Mouse (Mus musculus) heart, adult 9 months (tissue): ENCODE results near the gene Hoxa7.
A peak's percentile ranks its signal among the peaks of the same experiment; 100 is the strongest.

Experiments
- DNase-seq, 2 experiments: peaks; one replicate each; pipeline ENCODE4 v3.0.0; 2022; ENCODE audit warnings: low spot score in 2 of 2

Hoxa7 gene

DNA sequence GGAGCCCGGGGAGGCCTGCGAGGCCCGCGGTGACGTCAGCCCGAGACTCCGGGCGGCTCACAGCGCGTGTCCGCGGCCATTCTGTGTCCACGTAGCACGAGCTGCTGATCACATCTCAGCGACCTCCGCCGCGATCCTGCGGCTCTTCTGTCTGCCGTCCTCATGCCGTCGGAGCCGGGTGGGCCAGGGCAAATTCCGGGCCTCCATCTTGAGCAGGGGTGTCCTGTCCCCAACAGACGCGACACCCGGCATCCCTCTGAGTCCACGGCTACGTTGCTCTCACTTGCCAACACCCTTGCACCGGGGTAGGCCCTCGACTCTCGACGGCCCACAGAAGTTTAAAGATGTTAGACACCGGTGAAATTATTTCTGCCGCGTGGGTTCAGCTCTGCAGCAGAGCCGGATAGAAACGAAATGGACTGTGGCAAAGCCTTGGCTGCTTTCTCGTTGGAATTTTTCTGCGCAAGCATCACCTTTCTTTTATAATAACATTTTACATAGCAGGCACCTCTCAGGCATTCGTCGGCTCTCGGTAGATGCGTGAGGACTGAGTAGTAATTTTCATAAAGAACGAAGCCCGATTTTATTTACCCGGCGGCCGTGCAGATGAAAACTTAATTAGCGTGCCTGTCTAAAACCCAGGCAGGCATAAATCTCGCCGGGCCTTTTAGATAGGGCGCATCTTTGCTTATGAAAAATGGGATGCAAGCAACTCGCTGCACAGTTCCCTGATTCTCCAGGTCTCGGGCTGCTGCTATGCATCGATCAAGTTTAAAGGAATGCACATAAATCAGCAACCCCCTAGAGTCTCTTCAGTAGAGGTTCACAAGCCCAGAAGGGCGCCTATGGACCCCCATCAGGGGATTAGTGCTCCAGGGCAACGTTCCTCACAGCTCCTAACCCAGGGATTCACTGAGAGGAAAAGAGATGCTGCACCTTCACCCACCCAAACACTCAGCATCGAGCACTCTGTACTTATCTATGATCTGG, 32.2 kb upstream of the Hoxa7 start:
- DNase-seq, result no peak

DNA sequence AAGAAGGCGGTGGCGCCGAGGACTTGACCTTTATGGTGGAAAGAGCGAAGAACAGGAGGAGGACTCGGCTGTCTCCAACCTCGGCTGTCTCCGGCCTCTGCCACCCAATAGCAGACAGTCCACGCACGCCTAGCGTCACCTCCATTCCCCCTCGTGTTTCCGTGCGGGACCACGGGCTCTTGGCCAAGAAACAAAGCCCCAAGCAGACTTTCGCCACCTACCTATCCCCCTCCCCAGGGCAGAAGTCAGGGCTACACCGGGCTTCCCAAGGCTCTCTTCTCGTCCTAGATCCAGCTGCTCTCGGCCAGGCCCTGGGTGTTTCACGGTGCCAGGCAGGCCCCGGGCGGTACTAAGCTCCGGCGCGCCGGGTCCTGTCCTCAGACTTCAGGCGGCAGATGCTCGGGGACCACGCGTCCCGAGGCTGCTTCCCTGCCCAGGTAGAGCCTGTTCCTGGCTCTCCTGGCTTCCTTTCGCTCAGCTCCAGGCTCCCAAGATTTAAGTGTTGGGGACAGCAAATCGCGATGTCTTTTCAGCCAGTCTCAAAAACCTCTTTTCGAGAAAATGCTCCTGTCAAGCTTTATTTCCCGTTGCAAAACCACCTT, 31.2 kb upstream of the Hoxa7 start:
- no peak for DNase-seq

DNA sequence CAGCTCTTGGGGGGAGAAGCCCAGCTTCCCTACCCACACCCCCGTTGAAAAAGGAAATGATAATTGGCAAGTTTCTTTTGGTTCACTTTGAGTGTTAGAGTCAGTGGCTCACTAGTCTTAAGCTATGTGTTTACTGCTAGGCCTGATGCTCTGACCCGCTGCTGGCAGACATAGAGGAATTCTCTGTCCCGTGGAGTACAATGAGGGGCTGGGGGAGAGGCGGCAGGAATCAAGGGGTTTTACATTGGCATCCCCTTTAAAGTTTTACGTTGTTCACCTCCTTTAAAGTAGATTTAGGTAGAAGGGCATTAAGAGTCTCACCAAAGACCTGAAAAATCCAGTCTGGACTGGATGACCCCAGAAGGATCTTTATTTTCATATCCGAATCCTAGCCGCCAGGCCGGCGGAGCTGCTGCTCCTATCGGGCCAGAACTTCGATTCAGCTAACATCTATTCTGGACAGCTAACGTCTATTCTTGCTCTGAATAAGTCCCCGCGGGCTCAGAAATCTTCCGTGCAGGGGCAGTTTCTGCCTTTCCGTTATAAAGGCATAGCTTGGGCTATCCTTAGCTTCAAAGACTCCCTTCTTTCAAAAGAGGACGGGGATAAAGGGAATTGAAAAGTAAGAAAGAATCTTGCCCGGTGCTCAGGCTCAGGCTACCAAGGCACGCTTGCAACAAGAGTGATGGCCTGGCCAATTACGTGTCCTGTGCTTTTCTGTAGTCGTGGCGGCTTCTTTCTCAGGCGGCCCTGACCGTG, 30.5 kb upstream of the Hoxa7 start:
- DNase-seq, result no peak

DNA sequence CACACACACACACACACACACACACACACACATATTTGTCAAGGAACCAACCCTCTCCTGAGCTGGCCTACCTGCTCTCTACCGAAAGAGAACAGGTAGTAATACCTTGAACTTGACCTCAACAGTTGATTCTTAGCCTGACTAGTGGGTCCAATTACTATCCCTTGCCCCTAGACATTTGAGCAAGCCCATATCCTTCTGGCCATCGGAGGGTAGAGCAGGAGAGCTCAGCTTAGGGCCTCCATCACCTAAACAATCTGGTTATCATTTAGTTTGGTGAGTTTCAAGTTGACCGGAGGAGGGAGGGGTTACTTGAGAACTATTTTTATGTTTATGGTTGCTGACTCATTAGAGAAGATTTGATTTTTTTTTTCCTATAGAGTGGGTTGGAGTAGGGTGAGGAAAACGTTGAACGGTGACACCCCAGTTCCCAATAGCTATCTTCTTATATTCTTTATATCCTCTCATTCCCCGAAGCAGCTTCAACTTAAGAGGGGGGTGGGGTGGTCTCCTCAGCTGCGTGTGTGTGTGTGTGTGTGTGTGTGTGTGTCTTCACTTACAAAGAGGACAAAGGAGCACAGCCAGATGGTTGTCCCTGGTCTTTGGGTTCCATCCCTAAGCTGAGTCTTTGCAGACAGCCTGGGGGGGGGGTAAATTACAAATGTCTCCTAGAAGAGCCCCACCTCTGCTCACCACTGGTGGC, 29.7 kb upstream of the Hoxa7 start:
- no peak for DNase-seq

DNA sequence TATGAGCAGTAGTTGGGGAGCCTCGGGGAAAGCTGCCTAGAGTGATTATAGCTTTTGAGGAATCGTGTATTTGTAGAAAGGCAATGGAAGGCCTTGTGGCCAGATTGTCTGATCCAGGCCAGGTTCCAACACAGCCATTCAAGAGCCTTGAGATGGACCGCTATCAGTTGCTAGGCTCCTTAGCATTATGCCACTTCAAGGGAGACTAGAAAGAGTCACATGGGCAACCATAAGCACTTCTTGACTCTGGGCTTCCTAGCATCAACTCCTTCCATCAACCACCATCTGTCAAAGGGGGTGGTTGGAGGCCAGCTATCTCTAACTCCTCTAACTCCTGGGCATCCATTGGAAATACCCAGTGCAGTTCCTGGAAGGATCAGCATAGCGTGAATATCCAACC, 28.2 kb upstream of the Hoxa7 start:
- DNase-seq, result no peak

DNA sequence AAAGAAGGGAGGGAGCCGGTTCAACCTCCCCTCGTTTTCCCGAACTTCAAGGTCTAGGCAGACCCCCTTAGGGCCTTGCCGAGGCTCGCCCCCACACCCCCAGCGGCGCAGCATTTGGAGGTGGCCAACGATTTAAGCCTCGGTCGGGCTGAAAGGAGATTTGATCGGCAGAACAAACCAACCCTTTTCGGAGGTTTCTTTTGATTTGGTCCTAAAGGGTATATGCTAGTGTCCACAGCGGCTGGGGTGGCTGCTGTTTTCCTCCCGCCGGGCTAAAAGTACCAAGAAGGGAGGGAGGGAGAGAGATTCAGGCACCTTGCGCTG, 27.7 kb upstream of the Hoxa7 start:
- no peak for DNase-seq

DNA sequence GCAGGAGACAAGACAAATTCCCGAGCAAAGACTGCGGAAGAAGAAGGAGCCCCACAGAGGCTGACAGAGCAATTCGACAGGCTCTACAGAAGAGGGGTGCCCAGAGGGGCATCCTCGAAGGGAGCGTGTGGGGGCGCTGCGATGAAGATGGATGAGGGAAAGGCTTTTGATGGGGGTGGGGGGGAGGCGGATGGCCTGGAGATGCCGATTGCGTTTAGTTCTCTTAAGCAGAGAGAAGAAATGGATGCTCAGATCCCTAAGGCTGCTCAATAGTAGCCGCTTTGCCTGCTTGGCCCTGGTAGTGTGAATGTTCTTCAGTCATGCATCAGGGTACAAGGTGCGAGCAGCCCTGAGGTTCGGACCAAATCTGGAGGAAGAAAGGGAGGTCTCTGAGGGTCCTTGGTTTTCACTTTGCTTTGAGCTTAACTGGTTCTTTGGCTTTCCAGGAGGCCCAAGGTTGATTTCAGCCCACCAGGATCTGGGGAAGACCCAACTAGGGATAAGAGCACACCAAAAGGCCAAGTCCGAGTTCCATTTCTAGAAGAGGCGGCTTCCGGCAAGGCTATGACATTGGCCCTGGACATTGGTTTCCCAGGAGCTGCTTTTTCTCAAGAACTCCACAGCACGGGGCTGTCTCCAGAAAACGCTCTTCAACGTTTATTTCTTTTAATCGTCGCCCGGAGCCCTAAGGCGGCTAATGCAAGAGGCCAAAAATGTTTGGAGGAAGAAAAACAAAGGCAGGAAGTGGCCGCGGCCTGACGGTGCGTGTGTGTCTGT, 27.2 kb upstream of the Hoxa7 start:
- no peak for DNase-seq

DNA sequence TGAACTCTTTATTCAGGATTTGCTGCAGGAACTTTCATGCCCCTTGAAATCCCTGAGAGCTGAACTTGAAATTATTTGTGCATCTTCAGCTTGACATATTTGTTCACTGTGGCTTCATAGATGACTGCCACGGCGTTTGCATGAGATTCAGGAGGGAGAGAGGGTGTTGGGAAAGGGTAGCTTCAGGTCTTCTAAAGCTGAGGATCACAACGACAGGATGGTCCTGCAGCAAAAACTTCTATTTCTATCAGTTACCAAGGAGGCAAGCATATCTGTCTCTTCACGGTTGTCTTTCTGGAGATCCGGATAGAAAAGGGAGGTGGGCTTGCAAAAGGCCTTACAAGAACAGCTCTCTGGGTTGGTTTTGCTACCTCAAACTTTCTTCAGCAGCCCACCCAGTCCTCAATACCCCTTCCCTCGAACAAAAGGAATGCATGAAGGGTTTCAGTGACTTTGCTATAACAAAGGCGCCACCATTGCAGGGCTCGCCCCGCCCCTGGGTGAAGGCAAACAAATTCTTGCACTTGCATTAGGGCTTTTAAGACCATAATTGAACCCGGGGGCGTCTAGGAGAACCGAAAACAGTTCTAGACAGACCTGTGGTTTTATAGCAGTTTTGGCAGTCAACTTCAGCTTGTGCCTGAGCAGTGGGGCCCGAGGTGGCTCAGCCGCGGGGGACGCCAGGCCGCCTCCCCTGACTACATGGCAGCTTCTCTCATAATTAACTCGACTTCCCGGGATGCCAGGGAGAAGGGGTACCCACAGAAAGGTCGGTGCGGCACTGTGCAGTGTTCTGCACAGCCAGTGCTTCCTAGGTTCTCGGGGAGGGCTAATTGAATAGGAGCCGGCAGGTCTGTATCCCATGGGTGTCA, 26.3 kb upstream of the Hoxa7 start:
- no peak for DNase-seq

DNA sequence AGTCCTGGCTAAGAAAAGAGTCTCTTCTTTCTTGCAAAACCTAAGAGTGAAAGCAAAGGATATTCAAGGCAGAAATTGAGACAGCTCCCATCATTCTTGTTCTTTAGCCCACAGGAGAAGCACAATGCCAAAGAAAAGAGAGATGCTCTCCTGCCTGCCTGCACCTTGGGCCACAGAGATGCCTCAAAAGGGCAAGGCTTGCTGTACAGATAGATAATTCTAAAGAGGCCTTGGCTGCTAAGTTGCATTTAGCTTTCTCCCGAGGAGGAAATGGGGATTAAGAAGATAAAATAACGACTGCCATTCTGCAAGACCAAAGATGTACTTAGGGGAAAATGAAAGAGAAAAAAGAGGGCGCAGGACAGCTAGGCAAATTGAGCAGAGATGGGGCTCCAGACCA, 25.3 kb upstream of the Hoxa7 start:
- no peak for DNase-seq

DNA sequence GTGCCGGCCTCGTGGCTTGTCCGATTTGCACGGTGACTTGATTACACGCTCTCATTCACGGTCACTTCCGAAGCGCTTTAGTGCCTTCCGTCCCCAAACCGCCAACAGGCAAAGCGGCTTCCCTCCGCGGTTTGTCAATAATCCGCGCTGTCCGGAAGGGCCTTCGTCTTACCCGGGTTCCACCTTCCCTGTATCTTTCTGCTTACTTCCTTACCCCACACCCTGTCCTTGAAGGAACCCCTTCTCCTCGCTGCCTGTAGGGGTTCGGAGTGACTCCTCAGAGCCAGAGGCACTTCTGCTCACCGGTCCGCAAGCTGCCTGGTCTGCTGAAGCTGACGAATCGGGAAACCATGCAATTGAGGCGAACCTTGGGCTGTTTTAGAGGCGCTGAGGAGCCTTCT, 24.7 kb upstream of the Hoxa7 start:
- DNase-seq, result no peak

DNA sequence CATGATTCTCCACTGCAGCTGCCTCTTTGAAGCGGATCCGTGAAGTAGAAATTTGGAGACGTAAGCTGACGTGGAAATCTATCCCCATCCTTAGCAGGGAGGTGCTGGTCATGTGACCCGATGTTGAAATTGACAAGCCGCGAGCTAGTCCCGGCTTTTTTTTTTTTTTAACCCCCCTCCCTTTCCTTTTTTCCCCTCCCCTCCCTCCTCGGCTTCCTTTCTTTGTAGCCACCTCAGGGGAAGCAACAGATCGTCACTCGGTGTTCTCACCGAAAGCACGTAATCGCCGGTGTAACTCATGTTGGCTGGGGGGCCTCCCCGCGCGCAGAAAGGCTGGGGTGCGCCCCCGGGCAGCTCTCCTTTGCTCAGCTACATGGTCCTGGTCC, 24.1 kb upstream of the Hoxa7 start, which contains the start of gene Hoxa11:
TSS of gene Hoxa11 (minus strand) at position 54 of the 386 bp plus-strand sequence.
- DNase-seq, result no peak

DNA sequence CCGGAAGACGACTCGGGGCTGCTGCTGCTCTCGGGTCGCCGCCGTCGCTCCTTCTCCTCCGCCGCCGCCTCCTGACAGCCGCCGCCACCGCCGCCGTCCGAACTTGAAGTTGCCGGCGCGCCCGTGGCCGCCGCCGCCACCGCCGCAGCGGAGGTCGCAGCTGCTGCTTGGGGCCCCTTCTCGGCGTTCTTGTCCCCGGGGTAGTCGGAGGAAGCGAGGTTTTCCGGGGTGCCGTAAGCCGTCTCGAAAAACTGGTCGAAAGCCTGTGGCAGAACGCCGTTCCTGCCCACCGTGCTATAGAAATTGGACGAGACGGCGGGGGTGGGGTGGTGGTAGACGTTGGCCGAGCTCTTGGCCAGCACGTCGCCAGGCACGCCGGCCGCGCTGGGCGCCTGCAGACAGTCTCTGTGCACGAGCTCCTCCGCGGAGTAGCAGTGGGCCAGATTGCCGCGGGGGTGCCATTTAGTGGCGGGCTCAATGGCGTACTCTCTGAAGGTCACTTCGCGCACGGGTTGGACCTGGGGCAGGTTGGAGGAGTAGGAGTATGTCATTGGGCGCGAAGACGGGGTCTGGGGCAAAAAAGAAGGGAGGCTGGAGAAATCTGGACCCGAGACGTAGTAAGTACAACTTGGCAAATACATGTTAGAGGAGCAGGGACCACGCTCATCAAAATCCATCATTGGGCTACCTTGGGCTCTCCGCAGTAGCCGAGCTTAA, 23.5 kb upstream of the Hoxa7 start:
- DNase-seq, result no peak

DNA sequence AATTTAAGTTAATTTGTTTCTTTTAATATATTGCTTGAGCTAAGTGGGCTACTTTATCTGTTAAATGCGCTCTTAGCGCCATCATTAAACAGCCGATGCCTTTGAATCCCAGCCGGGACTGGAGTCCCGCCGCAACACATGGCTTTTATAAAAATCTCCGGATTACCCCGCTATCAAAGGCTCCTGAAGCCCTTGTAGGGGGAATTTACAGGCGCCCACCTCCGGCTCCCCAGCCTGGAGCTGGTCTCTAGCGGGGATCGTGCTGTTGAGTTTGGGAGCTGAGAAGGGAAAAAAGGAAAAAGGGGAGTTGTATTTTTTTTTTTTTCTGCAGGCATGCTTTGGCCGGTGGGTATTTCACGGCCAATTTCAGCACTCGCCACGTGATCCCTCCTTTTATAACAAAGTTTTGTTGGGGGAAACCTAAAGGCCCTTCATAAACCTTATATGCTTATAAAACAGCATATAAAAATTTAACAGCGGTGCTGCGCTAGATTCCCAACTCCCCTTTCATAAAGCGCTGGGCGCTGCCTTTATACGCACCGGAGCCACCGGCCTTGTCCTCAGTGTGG, 22.9 kb upstream of the Hoxa7 start:
- no peak for DNase-seq

DNA sequence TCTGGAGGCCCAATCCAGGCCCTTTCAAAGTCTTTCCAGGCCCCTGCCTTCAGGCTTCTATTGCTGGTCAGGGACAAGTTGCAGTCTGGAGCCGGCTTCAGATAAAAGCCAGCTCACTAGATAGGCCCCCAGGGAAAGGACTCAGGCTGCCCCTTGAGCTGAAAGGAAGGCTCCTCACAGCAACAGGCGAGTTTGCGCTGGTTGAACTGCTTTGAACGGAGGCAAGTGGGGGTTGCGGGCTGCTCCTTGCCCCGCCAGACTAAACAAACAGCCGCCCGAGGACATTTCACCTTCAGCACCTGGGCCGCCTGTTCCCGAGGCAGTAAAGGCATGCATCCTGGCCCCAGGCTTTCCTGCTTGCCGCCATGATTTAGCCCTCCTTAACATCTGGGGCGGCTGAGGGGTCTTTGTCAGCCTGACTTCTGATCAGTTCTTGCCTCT, 22.0 kb upstream of the Hoxa7 start:
- no peak for DNase-seq

DNA sequence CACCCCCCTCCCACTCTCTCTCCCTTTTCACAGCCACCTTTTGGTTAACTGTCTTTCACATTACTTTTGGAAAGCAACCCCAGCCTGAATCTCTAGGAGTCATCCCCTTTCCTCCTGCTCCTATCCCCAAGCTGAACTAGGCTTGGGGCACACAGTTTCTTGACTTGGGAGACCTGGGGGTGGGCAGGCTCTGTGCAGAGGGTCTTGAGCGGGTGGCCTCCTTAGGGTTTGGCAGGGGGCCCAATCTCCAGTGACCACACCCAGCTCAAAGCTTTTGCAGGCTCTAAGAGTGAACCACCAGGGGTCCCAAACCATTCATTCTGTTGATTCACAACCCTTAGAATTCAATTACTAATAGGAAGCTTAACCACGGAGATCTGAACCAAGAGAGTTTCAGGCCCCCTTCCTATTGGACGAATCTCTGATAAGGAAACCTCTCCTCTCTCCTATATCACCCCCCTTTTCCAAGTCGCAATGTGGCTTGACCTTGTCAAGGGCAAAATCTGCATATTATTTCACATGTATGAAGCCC, 21.2 kb upstream of the Hoxa7 start:
- no peak for DNase-seq

DNA sequence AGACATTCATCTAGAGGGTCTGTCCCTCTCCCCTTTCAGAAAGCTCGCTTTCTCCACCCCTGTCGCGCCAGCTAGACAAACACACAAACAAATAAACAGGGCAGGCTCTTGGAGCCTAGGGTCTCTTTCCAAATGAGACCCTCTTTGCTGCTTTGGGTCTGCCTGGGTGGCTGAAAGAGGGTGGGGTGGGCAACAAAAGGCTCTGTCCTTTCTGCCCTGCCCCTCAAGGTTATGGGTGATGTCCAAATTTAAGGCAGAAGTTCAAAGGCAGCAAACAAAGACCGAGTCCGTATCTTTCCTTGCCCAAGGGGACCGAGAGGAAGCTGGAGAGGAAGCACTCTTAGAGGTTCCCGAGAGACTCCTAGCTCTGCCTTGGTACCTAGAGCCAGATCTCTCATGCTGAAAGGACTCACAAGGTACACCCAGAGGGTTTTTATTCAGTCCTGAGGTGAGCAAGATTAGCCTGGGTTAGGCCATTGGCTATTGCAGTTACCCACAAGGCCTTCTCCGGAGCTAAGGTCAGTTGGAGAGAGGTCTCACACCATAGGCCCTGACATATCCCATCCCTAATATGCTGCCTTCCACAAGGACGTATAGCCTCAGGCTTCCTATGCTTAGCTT, 19.5 kb upstream of the Hoxa7 start:
- DNase-seq, result no peak

DNA sequence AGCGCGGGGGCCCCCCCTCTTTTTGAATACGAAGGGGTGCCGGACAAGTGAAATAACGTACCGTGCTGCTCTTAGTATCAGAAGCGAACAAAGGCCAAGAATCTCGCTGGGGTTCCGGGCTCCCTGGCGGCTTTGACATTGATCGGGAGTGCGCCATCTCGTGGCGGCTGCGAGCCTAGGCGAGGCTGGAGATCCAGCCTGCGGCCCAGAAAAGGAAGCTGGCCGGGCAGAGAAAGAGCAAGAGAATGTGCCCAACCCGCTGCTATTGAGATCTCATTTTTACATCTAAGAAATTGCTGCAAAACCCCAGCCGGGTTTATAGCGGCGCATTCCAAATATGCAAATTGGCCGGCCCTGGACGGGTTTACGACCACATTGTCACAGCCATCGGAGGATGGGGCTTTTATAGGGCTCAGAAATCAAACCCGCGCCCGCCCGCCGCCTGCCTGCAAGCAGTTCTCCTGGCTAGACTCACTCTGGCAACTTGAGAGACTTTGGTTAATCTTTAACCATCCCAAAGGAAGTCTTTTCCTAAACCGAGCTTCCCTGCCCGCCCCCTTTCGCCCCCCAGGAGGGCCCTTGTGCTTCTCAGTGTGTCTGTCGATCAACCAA, 18.8 kb upstream of the Hoxa7 start, which contains the start of gene Hoxa10:
TSS of gene Hoxa10 (minus strand) at position 466 of the 612 bp plus-strand sequence.
- peak; percentile 45 to 59 for DNase-seq
